8 mouse cellular contexts compared by ENCODE assay signal in genomic region chr11:22512038-22513001, GRCm38 (mm10). TPM values are rescaled to one million over a fixed set of nuclear protein-coding genes. Genes with fewer than 3 reads are reported as not detected.
DNase-seq lines count a peak whose midpoint lies in the region; ATAC-seq lines count a peak whose summit lies in the region.

TSS of gene Tmem17 (plus strand) at chr11:22512088.

- no peaks in the 10 kb centered on the region for H3K9me3 ChIP-seq in midbrain, embryonic 11.5 days (ENCODE audit: control insufficient read depth, low read length)

- H3K9ac ChIP-seq in midbrain, embryonic 11.5 days (ENCODE audit: low read length): peak within 1 kb of the TSS; percentile 96

- no peaks in the 10 kb centered on the region for H3K27me3 ChIP-seq in midbrain, embryonic 11.5 days (ENCODE audit: control insufficient read depth, insufficient read depth, low read length)

- H3K4me3 ChIP-seq in midbrain, embryonic 11.5 days (ENCODE audit: low read depth, low read length): peak within 1 kb of the TSS; percentile 79

- DNase-seq in adrenal gland, postnatal 14 days: peak; percentile 95
- peak; percentile 90 for DNase-seq in embryo, embryonic 9.5 days (ENCODE audit: extremely low spot score)
- DNase-seq in kidney, adult 11 months: peak; percentile 90
- DNase-seq in left cerebral cortex, postnatal 4 days: peak; percentile 89
- DNase-seq in midbrain, embryonic 11.5 days (ENCODE audit: low spot score, missing footprints): peak; percentile 98
- peak; percentile 84 for DNase-seq in right cerebral cortex, postnatal 4 days
- peak; percentile 86 for DNase-seq in yolk sac, embryonic 10.5 days (ENCODE audit: low spot score)

- no peaks in the 10 kb centered on the region for H3K36me3 ChIP-seq in midbrain, embryonic 11.5 days (ENCODE audit: control insufficient read depth, insufficient read depth, low read length)

- no peaks in the 10 kb centered on the region; the same call in 1 of the 2 replicates for H3K4me1 ChIP-seq in midbrain, embryonic 11.5 days (ENCODE audit: control insufficient read depth, insufficient read depth, low read length)

- WGBS in midbrain, embryonic 11.5 days: 1% methylated on average over 73 of the region's 73 CpGs

- intact Hi-C loops in left cerebral cortex, postnatal 4 days (cut with DNase I): loop anchor here (5.0 to 10.0 kb wide), 4 partner anchors 102 to 520 kb away; no protein-coding TSS in a partner anchor

- H3K27ac ChIP-seq in midbrain, embryonic 11.5 days (ENCODE audit: low read depth, low read length): peak within 1 kb of the TSS; percentile 87

- peak within 1 kb of the TSS; percentile 69 for H3K4me2 ChIP-seq in midbrain, embryonic 11.5 days

- ATAC-seq in granulocyte monocyte progenitor cell, adult 5-6 weeks (replicated peaks; ENCODE audit: poor library complexity, severe bottlenecking): peak; percentile 95
- peak; percentile 96 for ATAC-seq in midbrain, embryonic 11.5 days (ENCODE audit: low FRiP score)

RNA-seq across cellular contexts. Expression of gene Tmem17, which starts in this region (rescaled TPM):
- 2.3 and 3.1 TPM in 2 replicates for total RNA-seq in adrenal gland, postnatal 14 days (2021)
- 2.7 and 5.1 TPM in 2 replicates for total RNA-seq in granulocyte monocyte progenitor cell, adult 5-6 weeks (2014; fragmentation: Nextera tagmentation)
- 3.1 and 4.4 TPM in 2 replicates for total RNA-seq in granulocyte monocyte progenitor cell, adult 5-6 weeks (2017)
- 1 to 10 TPM; 7.8 to 9.0 TPM for total RNA-seq in left cerebral cortex, postnatal 4 days (2021)
- 15.8 and 16.7 TPM in 2 replicates for polyA plus RNA-seq in midbrain, embryonic 11.5 days (2014; fragmentation: Nextera tagmentation; extraction: Ambion mirVana)

Comparison
In these comparisons a context has a peak if more than half of its experiments do, and no peak if none do; other contexts are left out.
1. Peak in every context shown above with its lines: DNase-seq, ATAC-seq, H3K4me3 ChIP-seq and H3K27ac ChIP-seq.